Mouse (Mus musculus) lung, embryonic 15.5 days (tissue): Measurements from ENCODE around the gene Klf2. TPM values are rescaled to one million over a fixed set of nuclear protein-coding genes. Genes with fewer than 3 reads are reported as not detected.

Experiments
- ATAC-seq: fragments of 200-750 bp; cut with Nextera tagmentation; 2 replicates; pipeline ENCODE4 v1.8.0; 2017; ENCODE audit warnings: moderate number of reproducible peaks, borderline replicate concordance; ENCODE audit not compliant: low FRiP score, low TSS enrichment; ENCODE audit errors: extremely low read depth
- H3K27ac ChIP-seq: fragments of 300-500 bp; sonication (generic); 2 replicates; pipeline ENCODE4 v1.5.1; 2015; ENCODE audit warnings: moderate library complexity, mild to moderate bottlenecking, inconsistent platforms
- H3K27me3 ChIP-seq: fragments of 300-500 bp; sonication (generic); 2 replicates; pipeline ENCODE4 v1.6.1; 2015; ENCODE audit warnings: inconsistent platforms
- H3K36me3 ChIP-seq: fragments of 300-500 bp; sonication (generic); 2 replicates; pipeline ENCODE4 v1.6.1; 2015; ENCODE audit warnings: inconsistent platforms
- H3K4me1 ChIP-seq: fragments of 300-500 bp; sonication (generic); 2 replicates; pipeline ENCODE4 v1.6.1; 2015; ENCODE audit warnings: inconsistent platforms
- H3K4me2 ChIP-seq: fragments of 300-500 bp; sonication (generic); 2 replicates; pipeline ENCODE4 v1.6.1; 2015; ENCODE audit warnings: inconsistent platforms, mild to moderate bottlenecking, moderate library complexity
- H3K4me3 ChIP-seq: fragments of 300-500 bp; sonication (generic); 2 replicates; pipeline ENCODE4 v1.5.1; 2015; ENCODE audit warnings: mild to moderate bottlenecking, inconsistent platforms
- H3K9ac ChIP-seq: fragments of 300-500 bp; sonication (generic); 2 replicates; pipeline ENCODE4 v1.6.1; 2015; ENCODE audit warnings: inconsistent platforms
- H3K9me3 ChIP-seq: fragments of 300-500 bp; sonication (generic); 2 replicates; pipeline ENCODE4 v1.6.1; 2016; ENCODE audit warnings: inconsistent platforms
- WGBS: fragments of 180-500 bp; shearing (Covaris S2); methylation state at CpG from one replicate; pipeline ENCODE4 v1.1.7; 2015; 5-methylcytosine and 5-hydroxymethylcytosine counted together
- polyA plus RNA-seq: library from polyadenylated mRNA; unstranded; fragments of >200 nt; fragmentation: Nextera tagmentation; extraction: Ambion mirVana; gene quantifications from 2 replicates; pipeline ENCODE4 v1.2.1, GENCODE M21; 2015

Gene Klf2
- 13.3 and 14.0 TPM in 2 replicates for polyA plus RNA-seq

DNA sequence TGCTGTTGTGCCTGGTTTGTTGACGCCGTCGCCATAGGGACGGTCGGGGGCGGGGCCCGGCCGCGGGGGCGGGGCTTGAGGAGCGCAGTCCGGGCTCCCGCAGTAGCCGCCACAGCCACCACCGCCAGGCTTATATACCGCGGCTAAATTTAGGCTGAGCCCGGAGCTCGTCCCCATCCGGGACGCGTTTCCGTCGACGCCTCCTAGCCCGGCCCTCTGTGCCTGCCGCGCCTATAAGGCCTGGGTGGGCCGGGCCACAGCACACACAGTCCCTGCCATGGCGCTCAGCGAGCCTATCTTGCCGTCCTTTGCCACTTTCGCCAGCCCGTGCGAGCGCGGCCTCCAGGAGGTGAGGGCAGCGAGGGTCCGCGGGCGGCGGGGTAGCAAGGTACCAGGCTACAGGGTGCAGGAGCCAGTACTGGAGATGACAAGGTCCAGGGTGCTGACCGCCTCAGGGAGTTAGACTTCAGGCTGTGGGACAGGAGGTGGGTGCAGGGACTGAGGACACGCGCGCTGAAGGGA, at the start of gene Klf2:
Klf2 (plus strand) TSS at position 233 of the 522 bp plus-strand sequence.
- Histone ChIP-seq H3K27me3 (peaks cover 31% of the 10 kb centered on the region), H3K9me3 (no peaks in the 10 kb centered on the region), H3K36me3 (no peaks in the 10 kb centered on the region), H3K27ac (peak within 1 kb of the TSS; percentile 49), H3K4me1 (peaks cover 24% of the 10 kb centered on the region), H3K4me2 (peak within 1 kb of the TSS; percentile 97), H3K4me3 (peak within 1 kb of the TSS; percentile 60), H3K9ac (peak within 1 kb of the TSS; percentile 54)
- WGBS, result 1% methylated on average over 40 of the region's 46 CpGs
- peak; percentile 98 for ATAC-seq

GRCm38 (mm10) chr8:72270606-72271005, 48.2 kb upstream of the Klf2 start:
- Histone ChIP-seq H3K9ac (no peak overlapping the region), H3K27me3 (no peaks in the 10 kb centered on the region), H3K4me1 (no peaks in the 10 kb centered on the region), H3K27ac (no peak overlapping the region), H3K9me3 (no peaks in the 10 kb centered on the region), H3K4me2 (no peak overlapping the region), H3K4me3 (no peak overlapping the region), H3K36me3 (no peaks in the 10 kb centered on the region)
- 88% methylated on average over 12 of the region's 12 CpGs for WGBS
- ATAC-seq, result no peak

- Histone ChIP-seq H3K27ac (no peak overlapping the region), H3K4me3 (no peak overlapping the region), H3K4me1 (no peaks in the 10 kb centered on the region), H3K4me2 (no peak overlapping the region), H3K36me3 (no peaks in the 10 kb centered on the region), H3K27me3 (no peaks in the 10 kb centered on the region), H3K9me3 (no peaks in the 10 kb centered on the region), H3K9ac (no peak overlapping the region)
- WGBS, result 60% methylated on average over 11 of the region's 11 CpGs
- ATAC-seq, result no peak
Measured at GRCm38 (mm10) chr8:72271051-72271660, 47.7 kb upstream of the Klf2 start.

GRCm38 (mm10) chr8:72271691-72272090, 47.1 kb upstream of the Klf2 start:
- Histone ChIP-seq H3K36me3 (no peaks in the 10 kb centered on the region), H3K9ac (no peak overlapping the region), H3K27me3 (no peaks in the 10 kb centered on the region), H3K4me1 (no peaks in the 10 kb centered on the region), H3K9me3 (no peaks in the 10 kb centered on the region), H3K4me3 (no peak overlapping the region), H3K4me2 (no peak overlapping the region), H3K27ac (no peak overlapping the region)
- no peak for ATAC-seq
- WGBS, result 55% methylated on average over 3 of the region's 3 CpGs

DNA sequence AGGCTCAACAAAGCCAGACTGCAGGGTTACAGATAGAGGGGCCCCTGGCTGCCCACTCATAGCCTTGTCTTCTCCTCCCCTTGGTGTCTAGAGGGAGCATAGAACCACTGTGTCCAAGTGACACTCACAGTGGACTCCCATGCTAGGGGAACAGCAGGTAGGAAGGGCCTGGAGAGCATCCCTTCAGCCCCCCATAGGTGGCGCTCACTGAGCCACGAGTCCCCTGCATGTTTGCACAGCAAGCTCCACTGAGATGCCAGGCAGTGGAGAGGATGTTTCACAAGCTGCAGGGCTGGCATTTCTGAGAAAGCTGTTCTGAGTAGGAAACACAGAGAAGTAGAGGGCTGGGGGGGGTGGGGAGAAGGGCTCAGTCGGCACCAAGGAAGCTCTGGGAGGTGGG, 46.5 kb upstream of the Klf2 start:
- Histone ChIP-seq H3K36me3 (no peaks in the 10 kb centered on the region), H3K9me3 (no peaks in the 10 kb centered on the region), H3K4me3 (no peak overlapping the region), H3K4me2 (no peak overlapping the region), H3K27ac (no peak overlapping the region), H3K27me3 (no peaks in the 10 kb centered on the region), H3K4me1 (no peaks in the 10 kb centered on the region), H3K9ac (no peak overlapping the region)
- WGBS, result 13% methylated on average over 3 of the region's 3 CpGs
- ATAC-seq, result no peak

GRCm38 (mm10) chr8:72273111-72273770, 45.6 kb upstream of the Klf2 start:
- Histone ChIP-seq H3K9me3 (no peaks in the 10 kb centered on the region), H3K36me3 (no peaks in the 10 kb centered on the region), H3K4me1 (peaks cover 4% of the 10 kb centered on the region; the same call in 1 of the 2 replicates), H3K9ac (no peak overlapping the region), H3K4me3 (no peak overlapping the region), H3K27me3 (no peaks in the 10 kb centered on the region), H3K27ac (no peak overlapping the region), H3K4me2 (no peak overlapping the region)
- 62% methylated on average over 1 of the region's 1 CpGs for WGBS
- ATAC-seq, result no peak

DNA sequence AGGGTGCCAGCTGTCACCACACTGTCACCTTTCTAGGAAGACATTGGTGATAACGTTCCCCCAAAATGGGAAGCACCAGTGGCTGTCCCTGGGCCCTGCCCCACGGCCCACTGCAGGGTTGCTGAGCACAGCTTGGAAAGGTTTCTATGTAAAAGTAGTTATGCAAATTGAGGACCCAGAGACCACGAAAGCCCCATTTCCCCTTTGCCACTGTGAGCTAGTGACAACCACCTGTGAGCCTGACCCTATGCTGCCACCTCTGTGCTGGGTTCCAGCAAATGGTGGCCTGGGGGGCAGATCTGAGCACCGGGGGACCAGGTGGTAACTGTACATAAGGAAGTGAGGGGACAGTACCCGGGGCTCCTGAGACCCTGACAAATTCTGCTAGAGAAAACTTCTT, 45.0 kb upstream of the Klf2 start:
- Histone ChIP-seq H3K27ac (no peak overlapping the region), H3K9me3 (no peaks in the 10 kb centered on the region), H3K4me3 (no peak overlapping the region), H3K4me1 (peaks cover 4% of the 10 kb centered on the region; the same call in 1 of the 2 replicates), H3K27me3 (no peaks in the 10 kb centered on the region), H3K4me2 (no peak overlapping the region), H3K36me3 (no peaks in the 10 kb centered on the region), H3K9ac (no peak overlapping the region)
- 69% methylated on average over 5 of the region's 5 CpGs for WGBS
- no peak for ATAC-seq

DNA sequence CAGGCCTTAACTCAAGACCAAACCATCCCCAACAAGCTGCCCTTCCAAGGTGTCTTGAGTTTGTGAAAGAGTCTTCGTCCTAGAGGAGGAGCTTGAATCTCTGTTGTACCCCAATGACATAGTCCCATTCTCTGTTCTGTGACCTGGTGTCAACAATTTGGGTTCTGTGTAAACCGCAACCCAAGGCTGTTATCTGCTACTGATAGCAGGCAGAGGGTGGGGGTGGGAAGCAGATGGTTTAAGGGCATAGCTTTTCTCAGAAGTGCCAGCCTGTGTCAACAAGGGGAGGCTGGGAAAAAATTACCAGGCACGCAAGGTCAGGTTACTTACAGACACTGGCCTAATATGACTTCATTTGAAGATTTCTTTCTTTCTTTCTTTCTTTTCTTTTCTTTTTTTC, 41.6 kb upstream of the Klf2 start:
- no peak for ATAC-seq
- Histone ChIP-seq H3K4me3 (no peak overlapping the region), H3K36me3 (no peaks in the 10 kb centered on the region), H3K9ac (no peak overlapping the region), H3K4me2 (no peak overlapping the region), H3K9me3 (no peaks in the 10 kb centered on the region), H3K27ac (no peak overlapping the region), H3K27me3 (no peaks in the 10 kb centered on the region), H3K4me1 (peaks cover 9% of the 10 kb centered on the region)
- 30% methylated on average over 3 of the region's 3 CpGs for WGBS

- Histone ChIP-seq H3K9me3 (no peaks in the 10 kb centered on the region), H3K4me3 (no peak overlapping the region), H3K4me2 (no peak overlapping the region), H3K9ac (no peak overlapping the region), H3K27ac (no peak overlapping the region), H3K36me3 (no peaks in the 10 kb centered on the region), H3K27me3 (no peaks in the 10 kb centered on the region), H3K4me1 (peaks cover 9% of the 10 kb centered on the region)
- 85% methylated on average over 7 of the region's 7 CpGs for WGBS
- ATAC-seq, result no peak
Measured at GRCm38 (mm10) chr8:72279151-72279550, 39.7 kb upstream of the Klf2 start.

- no peak overlapping the region for H3K9ac ChIP-seq
- H3K27ac ChIP-seq, result no peak overlapping the region
- H3K9me3 ChIP-seq, result no peaks in the 10 kb centered on the region
- no peaks in the 10 kb centered on the region for H3K27me3 ChIP-seq
- peak; percentile 51 for ATAC-seq
- H3K4me3 ChIP-seq, result no peak overlapping the region
- WGBS, result 22% methylated on average over 3 of the region's 3 CpGs
- H3K36me3 ChIP-seq, result no peaks in the 10 kb centered on the region
- no peak overlapping the region for H3K4me2 ChIP-seq
- H3K4me1 ChIP-seq, result peaks cover 9% of the 10 kb centered on the region
Measured at GRCm38 (mm10) chr8:72281634-72282033, 37.2 kb upstream of the Klf2 start.

DNA sequence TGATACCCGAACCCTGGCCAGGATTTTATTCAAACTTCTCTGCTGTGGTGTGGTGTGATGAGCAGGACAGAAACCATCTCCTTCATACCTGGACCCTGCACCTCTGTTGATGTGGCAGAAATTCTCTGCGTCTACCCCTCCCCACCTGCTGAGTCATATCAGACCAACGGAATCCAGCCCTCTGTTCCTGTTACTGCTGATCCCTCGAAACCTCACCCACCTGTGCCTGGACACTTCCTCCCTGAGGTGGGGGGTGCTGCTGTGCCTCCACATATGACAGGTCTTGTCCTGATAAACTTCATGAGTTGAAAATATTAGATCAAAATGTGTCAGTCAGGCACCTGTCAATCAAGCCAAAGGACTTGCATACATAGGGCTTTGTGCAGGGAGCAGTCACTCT, 33.5 kb upstream of the Klf2 start:
- Histone ChIP-seq H3K4me3 (no peak overlapping the region), H3K9me3 (no peaks in the 10 kb centered on the region), H3K27ac (no peak overlapping the region), H3K4me1 (peaks cover 5% of the 10 kb centered on the region; the same call in 1 of the 2 replicates), H3K9ac (no peak overlapping the region), H3K36me3 (no peaks in the 10 kb centered on the region), H3K27me3 (no peaks in the 10 kb centered on the region), H3K4me2 (no peak overlapping the region)
- 60% methylated on average over 4 of the region's 4 CpGs for WGBS
- ATAC-seq, result no peak

DNA sequence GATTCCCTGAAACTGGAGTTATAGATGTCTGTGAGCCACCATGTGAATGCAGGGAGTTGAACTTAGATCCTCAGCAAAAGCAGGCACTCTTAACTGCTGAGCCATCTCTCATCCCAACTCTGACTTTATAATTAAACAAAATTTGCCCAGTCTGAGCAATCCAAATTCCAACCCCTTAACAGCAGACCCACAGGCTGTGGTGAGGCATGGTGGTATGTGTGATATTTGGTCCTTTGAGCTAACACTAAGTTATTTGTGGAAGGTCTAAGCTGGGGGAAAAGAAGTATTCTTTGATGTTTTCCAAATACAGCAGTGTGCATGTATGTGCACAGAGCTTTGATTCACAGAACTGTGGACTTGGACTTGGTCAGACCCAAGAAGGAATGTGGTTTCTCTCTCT, 29.8 kb upstream of the Klf2 start:
- ATAC-seq, result no peak

More for the DNA sequence above, 29.8 kb upstream of the Klf2 start:
- H3K27ac ChIP-seq, result no peak overlapping the region
- H3K27me3 ChIP-seq, result no peaks in the 10 kb centered on the region
- H3K9ac ChIP-seq, result no peak overlapping the region
- H3K4me3 ChIP-seq, result no peak overlapping the region
- H3K4me2 ChIP-seq, result no peak overlapping the region
- no peaks in the 10 kb centered on the region for H3K36me3 ChIP-seq
- H3K4me1 ChIP-seq, result no peaks in the 10 kb centered on the region
- H3K9me3 ChIP-seq, result no peaks in the 10 kb centered on the region
